Mouse (Mus musculus) B cell, adult 62 days (primary cell): Measurements from ENCODE around the gene Zbtb8b. TPM values are rescaled to one million over a fixed set of nuclear protein-coding genes. Genes with fewer than 3 reads are reported as not detected.

Experiments used
- total RNA-seq: library from RNA; stranded (reverse); gene quantifications from 4 replicates; pipeline ENCODE4 v1.2.4, GENCODE M21; 2023

The Zbtb8b gene
- not detected in 4 replicates for total RNA-seq

GRCm38 (mm10) chr4:129440340-129441063, at the start of gene Zbtb8b:
TSS of gene Zbtb8b (minus strand) at chr4:129440853.

DNA sequence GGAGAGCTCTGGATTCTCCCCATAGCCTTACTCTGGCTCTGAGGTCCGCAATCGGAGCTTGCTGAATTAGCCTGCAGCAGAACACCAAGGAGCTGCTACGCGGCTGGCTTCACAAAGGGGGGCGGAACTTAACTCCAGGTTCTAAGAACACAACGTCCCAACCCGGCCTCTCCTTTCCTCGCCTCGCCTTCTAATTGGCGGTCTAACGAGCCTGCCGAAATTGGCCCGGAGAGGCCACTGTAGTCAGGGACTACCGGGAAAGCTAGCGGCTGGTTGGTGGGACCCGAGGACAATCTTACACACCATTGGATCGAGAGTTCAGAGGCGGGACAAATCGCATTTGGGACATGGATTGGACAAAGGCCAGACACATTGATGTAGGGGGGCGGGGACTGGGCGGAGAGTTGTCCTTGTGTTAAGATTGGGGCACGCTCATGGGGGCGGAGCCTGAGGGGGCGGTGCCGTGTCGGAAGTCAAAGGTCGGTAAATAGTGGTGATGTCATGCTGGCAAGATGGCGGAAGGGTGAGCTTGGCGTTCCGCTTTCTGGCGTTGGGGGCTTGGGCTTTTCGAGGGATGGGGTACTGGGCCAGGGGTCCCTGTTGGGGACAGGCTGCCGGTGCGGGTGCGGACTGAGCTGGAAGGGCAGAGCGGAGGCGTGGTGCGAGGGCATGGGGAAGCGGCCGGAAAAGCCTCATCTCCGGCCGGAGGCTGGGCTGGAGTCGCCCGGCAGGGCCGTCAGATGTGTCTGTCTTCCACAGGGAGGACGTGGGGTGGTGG, 20.7 kb upstream of the Zbtb8b start, which contains the start of gene Bsdc1:
TSS of gene Bsdc1 (plus strand) at position 399 of the 778 bp plus-strand sequence.

DNA sequence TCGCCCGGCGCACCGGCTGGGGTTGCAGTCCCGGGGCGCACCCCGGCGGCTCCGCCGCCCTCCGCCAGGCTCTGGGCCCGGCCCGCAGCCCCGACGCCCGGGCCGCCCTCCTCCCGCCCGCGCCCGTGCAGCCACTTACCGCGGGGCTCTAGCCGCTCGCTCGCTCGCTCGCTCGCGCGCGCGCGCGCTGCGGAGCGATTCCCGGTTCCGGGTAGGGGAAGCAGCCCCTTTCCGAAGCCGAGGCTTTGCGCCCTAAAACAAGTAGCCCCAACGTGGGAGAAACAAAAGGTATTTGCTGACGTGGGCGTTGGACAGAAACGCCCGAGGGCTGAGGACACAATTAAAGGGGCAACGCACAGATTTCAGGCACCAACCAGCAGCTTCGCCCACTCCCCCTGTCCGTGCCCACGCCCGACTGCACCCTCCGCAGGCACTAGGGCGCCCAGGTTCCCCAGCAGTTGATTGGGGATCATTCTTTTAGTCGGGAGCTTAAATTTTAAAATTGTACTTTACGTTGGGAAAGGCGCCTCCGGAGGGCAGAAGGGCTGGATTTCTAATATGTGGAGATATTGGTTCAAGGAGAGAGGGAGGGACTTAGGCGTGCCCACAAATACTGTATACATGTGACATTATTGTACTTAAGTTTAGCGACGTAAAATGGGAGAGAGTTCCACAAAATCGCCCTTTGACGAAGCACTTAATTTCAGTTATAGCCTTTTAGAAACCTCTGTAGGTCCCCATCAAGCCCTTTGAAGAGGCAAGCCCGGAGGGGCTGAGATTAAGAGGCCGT, 62.9 kb downstream of the Zbtb8b start, which contains the start of gene Zbtb8a:
TSS of gene Zbtb8a (minus strand) at position 516 of the 790 bp plus-strand sequence.

Other genes with a start within 250 kb of the Zbtb8b start
- gene C77080, start 179.4 kb downstream of the Zbtb8b start, total RNA-seq: 0.12 to 0.26 TPM (median 0.12 TPM) in 3 of 4 replicates, not detected in the other
- not detected in 4 replicates for gene Sync, start 153.2 kb downstream of the Zbtb8b start, total RNA-seq
- gene Rbbp4, start 105.5 kb downstream of the Zbtb8b start, total RNA-seq: 144 to 162 TPM (median 150 TPM) in 4 replicates
- gene Zbtb8os, start 105.2 kb downstream of the Zbtb8b start, total RNA-seq: 31.2 to 38.2 TPM (median 36.8 TPM) in 4 replicates
- gene Zbtb8a, start 62.7 kb downstream of the Zbtb8b start, total RNA-seq: 2.2 to 4.1 TPM (median 3.4 TPM) in 4 replicates
- gene Bsdc1, start 20.7 kb upstream of the Zbtb8b start, total RNA-seq: 125 to 159 TPM (median 135 TPM) in 4 replicates
- 0.46 to 0.88 TPM in 2 of 4 replicates, not detected in the others for gene Tssk3, start 50.2 kb upstream of the Zbtb8b start, total RNA-seq
- gene Fam229a, start 50.3 kb upstream of the Zbtb8b start, total RNA-seq: 2.2 to 3.5 TPM in 2 of 4 replicates, not detected in the others
- gene Marcksl1, start 72.7 kb upstream of the Zbtb8b start, total RNA-seq: 87.6 to 108 TPM (median 95.2 TPM) in 4 replicates
- gene Hdac1, start 101.9 kb upstream of the Zbtb8b start, total RNA-seq: 167 to 184 TPM (median 171 TPM) in 4 replicates
- gene Lck, start 132.8 kb upstream of the Zbtb8b start, total RNA-seq: 18.6 to 29.8 TPM (median 24.1 TPM) in 4 replicates
- gene Fam167b, start 137.7 kb upstream of the Zbtb8b start, total RNA-seq: not detected in 4 replicates
- 145 to 162 TPM (median 151 TPM) in 4 replicates for gene Eif3i, start 159.8 kb upstream of the Zbtb8b start, total RNA-seq
- gene Tmem234, start 159.8 kb upstream of the Zbtb8b start, total RNA-seq: 107 to 127 TPM (median 116 TPM) in 4 replicates
- 0.88 to 2.6 TPM (median 1.4 TPM) in 4 replicates for gene Dcdc2b, start 173.4 kb upstream of the Zbtb8b start, total RNA-seq
- gene Iqcc, start 178.2 kb upstream of the Zbtb8b start, total RNA-seq: 10.8 to 16.9 TPM (median 13.6 TPM) in 4 replicates
- gene Ccdc28b, start 183.1 kb upstream of the Zbtb8b start, total RNA-seq: 14.8 to 21.3 TPM (median 20.1 TPM) in 4 replicates
- 80.5 to 92.9 TPM (median 85.9 TPM) in 4 replicates for gene Txlna, start 200.2 kb upstream of the Zbtb8b start, total RNA-seq
- gene Kpna6, start 231.9 kb upstream of the Zbtb8b start, total RNA-seq: 36.4 to 49.2 TPM (median 40.5 TPM) in 4 replicates